Mouse (Mus musculus): ENCODE measurements around the gene Tox3.

Tox3 gene

GRCm38 (mm10) chr8:90348178-90348925, at the start of gene Tox3:
Tox3 (minus strand) TSS chr8:90348343.
- DNase-seq (ENCODE audit: low read depth, low spot score), result no peak

- DNase-seq (ENCODE audit: low read depth, low spot score), result no peak
These were observed 44.5 kb upstream of the Tox3 start for GRCm38 (mm10) chr8:90392643-90393042.

GRCm38 (mm10) chr8:90391483-90392074, 43.4 kb upstream of the Tox3 start:
- no peak for DNase-seq (ENCODE audit: low read depth, low spot score)

GRCm38 (mm10) chr8:90390827-90391226, 42.7 kb upstream of the Tox3 start:
- DNase-seq (ENCODE audit: low read depth, low spot score), result no peak

DNA sequence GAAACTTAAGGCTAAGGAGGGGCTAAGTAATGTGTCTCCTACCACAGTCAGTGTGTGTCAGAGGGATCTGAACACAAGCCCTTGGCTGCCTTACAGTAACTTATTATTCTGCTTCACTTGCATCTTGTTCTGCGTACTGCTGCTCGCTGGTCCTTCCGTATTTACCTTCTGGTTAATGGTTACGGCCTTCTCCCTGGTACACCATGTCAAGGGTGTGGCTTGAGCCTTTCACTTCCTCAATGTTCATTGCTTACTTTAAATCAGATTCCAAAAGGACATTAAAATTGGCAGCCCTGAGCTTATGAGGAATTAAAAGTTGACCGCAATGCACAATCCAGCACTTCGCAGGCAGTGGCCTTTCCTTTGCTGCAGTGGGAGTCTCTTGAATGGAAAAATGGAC, 30.9 kb upstream of the Tox3 start:
- DNase-seq (ENCODE audit: low read depth, low spot score), result no peak

GRCm38 (mm10) chr8:90378036-90378435, 29.9 kb upstream of the Tox3 start:
- DNase-seq (ENCODE audit: low read depth, low spot score), result no peak

DNA sequence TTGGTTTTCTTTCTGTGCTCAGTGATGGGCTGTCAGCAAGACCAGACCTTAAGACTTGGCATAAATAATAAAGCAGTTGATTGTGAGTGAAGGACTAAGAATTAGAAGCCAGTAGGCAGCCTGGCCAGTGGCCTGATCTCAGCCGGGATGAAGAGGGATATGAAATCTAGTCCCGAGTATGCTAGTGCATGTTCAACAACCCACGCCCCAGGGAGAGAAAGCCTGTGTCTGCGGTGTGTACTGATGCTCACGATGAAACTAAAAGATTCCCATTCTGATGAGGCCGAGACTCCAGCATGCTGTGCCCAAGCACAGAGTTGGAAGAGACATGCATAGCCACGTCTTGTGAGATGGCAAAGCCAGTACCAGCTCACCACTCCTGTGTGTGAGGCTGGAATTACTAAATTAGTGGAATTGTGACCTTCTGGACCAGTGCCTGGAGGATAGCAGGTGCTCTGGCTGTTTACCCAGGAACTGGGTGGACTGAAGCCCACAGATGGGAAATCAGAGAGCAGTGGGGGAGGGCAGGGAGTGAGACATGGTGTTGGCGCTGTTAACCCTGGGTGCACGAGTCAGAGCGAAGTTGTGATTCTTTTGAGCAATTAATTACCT, 23.6 kb upstream of the Tox3 start:
- no peak for DNase-seq (ENCODE audit: low read depth, low spot score)

GRCm38 (mm10) chr8:90369876-90370275, 21.7 kb upstream of the Tox3 start:
- no peak for DNase-seq (ENCODE audit: low read depth, low spot score)

DNA sequence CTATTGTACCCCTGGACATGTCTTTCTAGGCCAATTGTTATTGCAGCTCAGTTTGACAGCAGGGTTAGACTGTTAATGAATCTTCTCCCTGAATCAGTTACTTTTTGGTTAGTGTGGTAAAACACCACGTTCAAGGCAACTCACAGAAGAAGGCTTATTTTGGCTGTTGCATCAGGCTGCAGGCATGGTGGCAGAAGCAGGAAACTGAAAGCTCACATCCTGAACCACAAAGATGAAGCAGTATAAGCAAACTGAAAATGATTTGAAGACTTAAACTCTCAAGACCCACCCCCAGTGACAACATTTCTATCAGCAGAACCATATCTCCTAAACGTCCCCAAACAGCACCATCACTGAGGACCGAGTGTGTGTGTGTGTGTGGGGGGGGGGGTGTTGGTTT, 8.6 kb upstream of the Tox3 start:
- DNase-seq (ENCODE audit: low read depth, low spot score), result no peak

GRCm38 (mm10) chr8:90354782-90355181, 6.6 kb upstream of the Tox3 start:
- DNase-seq (ENCODE audit: low read depth, low spot score), result no peak

GRCm38 (mm10) chr8:90353960-90354540, 5.9 kb upstream of the Tox3 start:
- DNase-seq (ENCODE audit: low read depth, low spot score), result no peak

GRCm38 (mm10) chr8:90353499-90353898, 5.4 kb upstream of the Tox3 start:
- DNase-seq (ENCODE audit: low read depth, low spot score), result no peak

DNA sequence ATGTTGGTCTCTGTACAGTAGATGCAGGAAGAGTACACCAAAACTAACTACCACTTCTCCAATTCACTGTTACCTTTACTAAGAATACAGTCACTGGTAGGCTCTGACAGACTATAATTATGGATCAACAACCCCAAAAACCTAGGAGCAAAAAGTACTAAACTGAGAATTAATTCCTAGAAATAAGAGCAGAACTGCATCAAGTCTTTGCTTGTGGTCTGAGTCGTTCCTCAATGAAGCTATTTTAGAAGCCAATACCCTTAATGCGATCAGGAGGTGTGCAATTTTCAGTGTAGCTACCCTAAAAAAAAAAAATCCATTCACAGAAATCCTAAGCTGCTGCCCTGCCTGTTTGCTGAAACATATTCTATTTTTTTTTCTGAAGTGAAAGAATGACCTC, 4.8 kb upstream of the Tox3 start:
- DNase-seq (ENCODE audit: low read depth, low spot score), result no peak

GRCm38 (mm10) chr8:90349709-90350562, 1.8 kb upstream of the Tox3 start:
- no peak for DNase-seq (ENCODE audit: low read depth, low spot score)

- no peak for DNase-seq (ENCODE audit: low read depth, low spot score)
These were observed 962 bp upstream of the Tox3 start for GRCm38 (mm10) chr8:90348926-90349683.

DNA sequence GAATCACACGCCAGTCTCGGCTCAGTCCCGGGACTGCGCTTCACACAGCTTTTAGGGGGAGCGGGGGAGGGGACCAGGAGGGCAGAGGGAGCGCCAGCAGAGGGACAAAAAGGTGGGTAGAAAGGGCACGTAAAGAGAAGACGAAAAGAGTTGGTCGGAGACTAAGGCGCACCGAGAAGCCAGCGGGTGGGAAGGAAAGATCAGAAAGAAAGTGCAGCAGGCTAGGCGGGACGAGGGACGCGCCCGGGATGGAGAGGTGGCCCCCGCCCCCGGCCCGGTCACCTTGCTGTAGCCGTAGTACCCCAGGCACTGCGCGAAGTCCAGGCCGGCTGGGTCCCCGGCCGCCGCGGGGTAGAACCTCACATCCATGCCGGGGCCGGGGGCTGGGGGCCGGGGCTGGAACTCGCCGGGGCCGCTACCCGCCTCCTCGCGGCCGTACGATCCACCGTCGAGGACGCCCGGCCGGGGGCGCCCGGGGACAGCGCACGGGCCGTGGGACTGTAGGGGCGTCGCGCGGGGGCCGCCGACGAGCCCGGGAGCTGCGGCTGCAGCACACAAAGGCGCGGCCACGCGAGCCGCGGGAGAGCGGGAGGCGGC, 464 bp downstream of the Tox3 start:
- no peak for DNase-seq (ENCODE audit: low read depth, low spot score)

DNA sequence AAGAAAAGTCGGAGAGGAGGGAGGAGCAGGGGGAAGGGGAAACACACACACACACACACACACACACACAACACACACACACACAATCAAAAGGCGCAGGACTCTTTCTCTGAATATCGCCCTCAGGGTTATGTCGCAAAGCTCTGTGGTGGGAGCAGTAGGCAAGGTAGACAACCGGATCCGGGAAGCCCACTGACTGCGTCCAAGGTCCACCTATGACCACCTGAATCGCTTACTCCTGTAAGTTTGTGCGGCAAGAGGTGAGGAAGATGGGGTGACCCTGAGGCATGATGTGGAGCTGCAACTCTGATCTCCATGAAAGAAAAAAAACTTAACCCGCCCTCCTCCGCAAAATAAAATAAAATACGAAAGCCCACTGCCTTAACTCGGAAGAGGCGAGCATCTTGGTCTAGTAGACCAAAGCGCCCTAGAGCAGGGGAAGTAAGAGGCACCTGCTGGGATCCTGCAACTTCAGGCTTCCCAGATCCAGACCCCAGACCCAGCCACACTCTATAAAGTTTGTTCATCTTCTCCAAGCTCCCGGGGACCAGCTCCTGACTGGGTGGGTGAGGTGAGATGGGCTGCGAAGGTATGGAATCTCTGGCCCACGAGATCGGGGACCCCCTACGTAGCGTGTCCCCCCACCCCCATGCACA, 1.1 kb downstream of the Tox3 start:
- DNase-seq (ENCODE audit: low read depth, low spot score), result no peak

DNA sequence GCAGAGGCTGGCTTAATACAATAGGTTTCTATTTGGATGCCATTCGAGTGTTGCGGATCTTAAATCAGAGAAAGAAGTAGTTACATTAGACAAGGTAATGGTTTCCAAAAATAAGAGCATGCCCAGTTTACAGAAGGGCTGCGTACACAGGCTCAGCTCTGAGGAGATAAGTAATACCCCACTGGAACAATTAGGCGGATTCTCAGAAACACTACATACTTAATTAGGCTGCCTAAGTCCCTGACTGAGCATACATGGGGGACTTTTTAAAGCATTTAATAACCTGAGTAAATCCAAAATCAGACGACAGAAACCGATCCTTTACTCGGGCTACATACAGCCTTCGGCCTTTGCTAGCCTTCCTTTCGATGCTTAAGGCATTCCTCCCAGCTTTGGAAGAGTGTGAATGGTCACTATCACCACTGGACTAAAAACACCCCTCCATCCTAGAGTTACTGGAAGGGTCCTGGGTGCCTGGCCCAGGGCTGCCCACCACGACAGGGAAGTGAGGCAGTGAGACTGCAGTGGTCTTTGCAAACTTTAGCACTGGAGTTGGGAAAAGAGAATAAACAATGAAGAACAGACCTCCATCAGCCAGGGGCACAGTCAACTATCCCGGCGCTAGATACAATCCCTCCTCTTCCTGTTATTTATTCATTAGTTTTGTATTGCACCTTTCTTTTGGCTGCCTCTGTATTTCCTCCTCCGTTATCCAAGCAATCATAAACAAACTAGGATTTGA, 1.8 kb downstream of the Tox3 start:
- DNase-seq (ENCODE audit: low read depth, low spot score), result no peak

All from retina, postnatal 7 days (tissue).